Mouse (Mus musculus): ENCODE measurements at regions not wholly inside any gene's neighbourhood (a gene's known extent, or its start where the extent isn't known, plus 50 kb on each side); places are given as distances from the start of the nearest gene placed in this dataset.

GRCm38 (mm10) chr13:72947374-72948165 lies 312.7 kb upstream of the Irx4 start:
- no peak for DNase-seq

GRCm38 (mm10) chr13:72958616-72959518 lies 301.4 kb upstream of the Irx4 start:
- DNase-seq = no peak

GRCm38 (mm10) chr13:72961291-72961690 lies 299.0 kb upstream of the Irx4 start:
- DNase-seq = no peak

- DNase-seq = no peak
Observed at GRCm38 (mm10) chr13:72972165-72972564, 288.1 kb upstream of the Irx4 start.

GRCm38 (mm10) chr13:72972894-72973293 lies 287.4 kb upstream of the Irx4 start:
- DNase-seq = no peak

GRCm38 (mm10) chr13:72977213-72977612 lies 283.1 kb upstream of the Irx4 start:
- DNase-seq = no peak

- DNase-seq = no peak
Observed at GRCm38 (mm10) chr13:72977971-72978370, 282.3 kb upstream of the Irx4 start.

- no peak for DNase-seq
Observed at GRCm38 (mm10) chr13:72978966-72979365, 281.3 kb upstream of the Irx4 start.

GRCm38 (mm10) chr13:72992589-72993409 lies 267.5 kb upstream of the Irx4 start:
- no peak for DNase-seq

GRCm38 (mm10) chr13:72993410-72993858 lies 266.8 kb upstream of the Irx4 start:
- DNase-seq = no peak

- no peak for DNase-seq
Observed at GRCm38 (mm10) chr13:72994538-72994937, 265.7 kb upstream of the Irx4 start.

GRCm38 (mm10) chr13:73008856-73009546 lies 251.3 kb upstream of the Irx4 start:
- no peak for DNase-seq

- no peak for DNase-seq
Observed at GRCm38 (mm10) chr13:73009547-73010475, 250.5 kb upstream of the Irx4 start.

GRCm38 (mm10) chr13:73019181-73019580 lies 241.1 kb upstream of the Irx4 start:
- no peak for DNase-seq

GRCm38 (mm10) chr13:73031217-73031616 lies 229.1 kb upstream of the Irx4 start:
- no peak for DNase-seq

- DNase-seq = peak; percentile 67
Observed at GRCm38 (mm10) chr13:73033055-73033454, 227.2 kb upstream of the Irx4 start.

- no peak for DNase-seq
Observed at GRCm38 (mm10) chr13:73034065-73034831, 226.0 kb upstream of the Irx4 start.

GRCm38 (mm10) chr13:73034886-73035285 lies 225.4 kb upstream of the Irx4 start:
- no peak for DNase-seq

GRCm38 (mm10) chr13:73035336-73035940 lies 224.8 kb upstream of the Irx4 start:
- DNase-seq = no peak

Measured in adrenal gland, postnatal 14 days (tissue).